Mouse (Mus musculus): ENCODE results near the gene Elf5. TPM values are rescaled to one million over a fixed set of nuclear protein-coding genes. Genes with fewer than 3 reads are reported as not detected.

The Elf5 gene
- total RNA-seq, 2 experiments from 2014 or later: not detected

Other genes with a start within 250 kb of the Elf5 start
- not detected in 2 replicates for gene Ehf, start 108.4 kb upstream of the Elf5 start, total RNA-seq (2014; fragmentation: Nextera tagmentation)
- gene Ehf, start 108.4 kb upstream of the Elf5 start, total RNA-seq (2017): not detected in 2 replicates
- 77.7 and 79.5 TPM in 2 replicates for gene Cat, start 73.5 kb downstream of the Elf5 start, total RNA-seq (2014; fragmentation: Nextera tagmentation)
- 34.7 and 44.5 TPM in 2 replicates for gene Cat, start 73.5 kb downstream of the Elf5 start, total RNA-seq (2017)
- gene Abtb2, start 154.6 kb downstream of the Elf5 start, total RNA-seq (2014; fragmentation: Nextera tagmentation): 0.32 TPM in 1 of 2 replicates, not detected in the other
- gene Abtb2, start 154.6 kb downstream of the Elf5 start, total RNA-seq (2017): 0.30 and 0.41 TPM in 2 replicates